Mouse (Mus musculus) lung, embryonic 14.5 days (tissue): ENCODE data around the gene Rab7b. TPM values are rescaled to one million over a fixed set of nuclear protein-coding genes. Genes with fewer than 3 reads are reported as not detected.

Experiments used
- ATAC-seq: fragments of 200-750 bp; cut with Nextera tagmentation; 2 replicates; pipeline ENCODE4 v1.8.0; 2017; ENCODE audit warnings: mild to moderate bottlenecking, moderate TSS enrichment, moderate library complexity; ENCODE audit not compliant: insufficient read depth
- DNase-seq: peaks from one replicate; pipeline ENCODE4 v3.0.0-alpha.2; 2015
- H3K27ac ChIP-seq: fragments of 300-500 bp; sonication (generic); 2 replicates; pipeline ENCODE4 v1.5.1; 2014; ENCODE audit warnings: low read depth, mild to moderate bottlenecking, moderate library complexity
- H3K27me3 ChIP-seq: fragments of 300-500 bp; sonication (generic); 2 replicates; pipeline ENCODE4 v1.6.1; 2014; ENCODE audit warnings: low read length, control low read depth; ENCODE audit not compliant: insufficient read depth
- H3K36me3 ChIP-seq: fragments of 300-500 bp; sonication (generic); 2 replicates; pipeline ENCODE4 v1.6.1; 2014; ENCODE audit warnings: control low read depth; ENCODE audit not compliant: insufficient read depth
- H3K4me1 ChIP-seq: fragments of 300-500 bp; sonication (generic); 2 replicates; pipeline ENCODE4 v1.6.1; 2014; ENCODE audit warnings: antibody characterized with exemption, control low read depth; ENCODE audit not compliant: insufficient read depth
- H3K4me2 ChIP-seq: fragments of 300-500 bp; sonication (generic); 2 replicates; pipeline ENCODE4 v1.6.1; 2014; ENCODE audit warnings: mild to moderate bottlenecking
- H3K4me3 ChIP-seq: fragments of 300-500 bp; sonication (generic); 2 replicates; pipeline ENCODE4 v1.5.1; 2014; ENCODE audit warnings: low read depth, low read length
- H3K9ac ChIP-seq: fragments of 300-500 bp; sonication (generic); 2 replicates; pipeline ENCODE4 v1.6.1; 2014
- H3K9me3 ChIP-seq: fragments of 300-500 bp; sonication (generic); 2 replicates; pipeline ENCODE4 v1.6.1; 2016; ENCODE audit warnings: low read depth, low read length, control low read depth
- CTCF ChIP-seq: IDR thresholded peaks from 2 replicates; pipeline ENCODE4 v1.5.1; 2016; ENCODE audit warnings: antibody characterized with exemption, low read depth
- WGBS: fragments of 180-500 bp; shearing (Covaris S2); extraction: QIAGEN DNeasy Blood & Tissue Kit; methylation state at CpG from one replicate; pipeline ENCODE4 v1.1.7; 2014; 5-methylcytosine and 5-hydroxymethylcytosine counted together
- polyA plus RNA-seq: library from polyadenylated mRNA; unstranded; fragments of >200 nt; fragmentation: Nextera tagmentation; extraction: Ambion mirVana; gene quantifications from 2 replicates; pipeline ENCODE4 v1.2.1, GENCODE M21; 2014

Gene Rab7b
- 1.4 and 1.6 TPM in 2 replicates for polyA plus RNA-seq

GRCm38 (mm10) chr1:131688475-131688874 is at the start of gene Rab7b:
Rab7b (plus strand) TSS chr1:131688695.
- H3K4me2 ChIP-seq: no peak within 1 kb of the TSS
- H3K27me3 ChIP-seq: no peaks in the 10 kb centered on the region
- no peaks in the 10 kb centered on the region for H3K36me3 ChIP-seq
- ATAC-seq (no peak), DNase-seq (peak; percentile 47)
- 43% methylated on average over 8 of the region's 8 CpGs for WGBS
- no peak for TF ChIP-seq CTCF
- H3K4me1 ChIP-seq: no peaks in the 10 kb centered on the region
- no peak within 1 kb of the TSS for H3K27ac ChIP-seq
- H3K9ac ChIP-seq: no peak within 1 kb of the TSS
- no peaks in the 10 kb centered on the region for H3K9me3 ChIP-seq
- no peak within 1 kb of the TSS for H3K4me3 ChIP-seq

DNA sequence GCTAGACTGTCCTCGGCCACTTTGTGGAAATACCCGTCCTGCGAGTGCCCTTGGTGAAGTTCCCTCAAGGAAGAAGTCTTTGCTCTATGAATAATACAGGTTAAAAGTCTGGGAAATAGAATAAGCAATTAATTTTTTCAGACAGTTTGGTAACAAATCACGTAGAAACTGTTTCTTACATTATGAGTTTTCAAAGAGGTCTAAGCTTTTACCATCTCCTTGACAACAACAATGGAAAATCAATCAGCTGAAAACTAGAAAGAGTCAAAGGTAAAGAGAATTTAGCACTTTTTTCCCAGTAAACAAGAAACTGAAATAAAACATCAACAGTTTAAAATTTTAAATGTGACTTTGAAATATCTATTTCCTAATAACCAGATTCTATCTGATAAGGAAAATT is 48.4 kb upstream of the Rab7b start:
- Histone ChIP-seq H3K9ac (no peak overlapping the region), H3K36me3 (no peaks in the 10 kb centered on the region), H3K27ac (no peak overlapping the region), H3K4me1 (no peaks in the 10 kb centered on the region), H3K4me3 (no peak overlapping the region), H3K4me2 (no peak overlapping the region), H3K27me3 (no peaks in the 10 kb centered on the region), H3K9me3 (no peaks in the 10 kb centered on the region)
- ATAC-seq (no peak), DNase-seq (no peak)
- no peak for TF ChIP-seq CTCF
- WGBS: 69% methylated on average over 4 of the region's 4 CpGs

GRCm38 (mm10) chr1:131641565-131641964 is 46.9 kb upstream of the Rab7b start:
- no peaks in the 10 kb centered on the region for H3K27me3 ChIP-seq
- H3K4me2 ChIP-seq: no peak overlapping the region
- ATAC-seq (no peak), DNase-seq (no peak)
- 90% methylated on average over 13 of the region's 13 CpGs for WGBS
- H3K36me3 ChIP-seq: no peaks in the 10 kb centered on the region
- no peak overlapping the region for H3K27ac ChIP-seq
- no peaks in the 10 kb centered on the region for H3K4me1 ChIP-seq
- H3K4me3 ChIP-seq: no peak overlapping the region
- no peak overlapping the region for H3K9ac ChIP-seq
- TF ChIP-seq CTCF: no peak
- H3K9me3 ChIP-seq: no peaks in the 10 kb centered on the region

DNA sequence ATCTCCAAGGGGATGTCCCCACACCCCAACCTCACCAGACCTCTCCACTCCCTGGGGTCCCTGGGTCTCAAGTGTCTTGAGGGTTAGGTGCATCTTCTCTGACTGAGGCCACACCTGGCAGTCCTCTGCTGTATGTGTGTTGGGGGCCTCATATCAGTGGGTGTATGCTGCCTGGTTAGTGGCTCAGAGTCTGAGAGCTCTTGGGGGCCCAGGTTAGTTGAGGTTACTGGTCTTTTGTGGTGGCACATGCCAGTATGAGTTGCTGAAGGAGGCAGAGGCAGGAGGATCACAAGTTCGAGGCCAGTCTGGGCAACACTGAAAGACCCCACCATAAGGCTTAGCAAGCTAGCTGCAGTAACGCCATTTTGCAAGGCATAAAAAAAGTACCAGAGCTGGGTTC is 46.2 kb upstream of the Rab7b start:
- WGBS: 91% methylated on average over 2 of the region's 2 CpGs
- H3K9ac ChIP-seq: no peak overlapping the region
- H3K4me1 ChIP-seq: no peaks in the 10 kb centered on the region
- ATAC-seq: no peak
- TF ChIP-seq CTCF: no peak
- no peak overlapping the region for H3K4me3 ChIP-seq
- no peaks in the 10 kb centered on the region for H3K9me3 ChIP-seq
- no peaks in the 10 kb centered on the region for H3K36me3 ChIP-seq
- H3K27me3 ChIP-seq: no peaks in the 10 kb centered on the region
- no peak overlapping the region for H3K27ac ChIP-seq
- DNase-seq: no peak
- H3K4me2 ChIP-seq: no peak overlapping the region

DNA sequence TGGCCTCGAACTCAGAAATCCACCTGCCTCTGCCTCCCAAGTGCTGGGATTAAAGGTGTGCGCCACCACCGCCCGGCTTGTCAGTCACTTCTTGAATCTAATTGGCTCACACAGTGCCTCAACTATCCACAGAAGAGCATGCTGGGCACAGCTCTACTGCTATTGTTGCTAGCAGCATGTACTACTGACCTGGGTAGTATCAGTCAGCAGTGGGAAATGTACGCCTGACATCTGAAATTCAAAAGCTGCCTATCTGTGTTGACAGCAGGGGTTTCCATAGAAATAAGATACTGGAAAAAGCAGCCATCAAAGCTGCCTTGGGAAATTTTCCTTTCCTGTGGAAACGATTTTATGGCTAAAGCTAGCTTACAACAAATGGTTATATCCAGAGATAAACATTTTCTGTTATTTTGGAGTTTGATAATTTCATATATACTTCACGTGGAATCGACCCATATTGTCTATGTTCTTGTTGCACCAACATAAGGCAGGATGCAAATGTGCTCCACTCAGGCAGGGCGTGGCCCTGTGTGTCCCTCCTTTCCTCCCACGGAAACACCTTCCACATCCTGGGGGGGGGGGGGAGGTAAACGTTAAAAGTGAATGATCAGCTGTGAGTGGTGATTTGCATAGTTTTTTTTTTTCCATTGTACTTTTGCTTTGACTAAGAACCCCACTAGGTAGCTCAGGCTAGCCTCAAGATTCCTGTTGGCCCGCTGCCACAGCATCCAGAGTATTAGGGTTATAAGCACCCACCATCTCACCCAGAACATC is 35.6 kb upstream of the Rab7b start:
- Histone ChIP-seq H3K9me3 (no peaks in the 10 kb centered on the region), H3K4me1 (no peaks in the 10 kb centered on the region), H3K9ac (no peak overlapping the region), H3K36me3 (no peaks in the 10 kb centered on the region), H3K27me3 (no peaks in the 10 kb centered on the region), H3K4me2 (no peak overlapping the region), H3K4me3 (no peak overlapping the region), H3K27ac (no peak overlapping the region)
- no peak for TF ChIP-seq CTCF
- 69% methylated on average over 12 of the region's 12 CpGs for WGBS
- ATAC-seq: no peak
- DNase-seq: no peak

- Histone ChIP-seq H3K4me2 (no peak overlapping the region), H3K9me3 (no peaks in the 10 kb centered on the region), H3K36me3 (no peaks in the 10 kb centered on the region), H3K27me3 (no peaks in the 10 kb centered on the region), H3K27ac (no peak overlapping the region), H3K4me3 (no peak overlapping the region), H3K4me1 (no peaks in the 10 kb centered on the region), H3K9ac (no peak overlapping the region)
- TF ChIP-seq CTCF: no peak
- no peak for ATAC-seq
- 61% methylated on average over 6 of the region's 6 CpGs for WGBS
- no peak for DNase-seq
Observed at GRCm38 (mm10) chr1:131655601-131656000, 32.9 kb upstream of the Rab7b start.

DNA sequence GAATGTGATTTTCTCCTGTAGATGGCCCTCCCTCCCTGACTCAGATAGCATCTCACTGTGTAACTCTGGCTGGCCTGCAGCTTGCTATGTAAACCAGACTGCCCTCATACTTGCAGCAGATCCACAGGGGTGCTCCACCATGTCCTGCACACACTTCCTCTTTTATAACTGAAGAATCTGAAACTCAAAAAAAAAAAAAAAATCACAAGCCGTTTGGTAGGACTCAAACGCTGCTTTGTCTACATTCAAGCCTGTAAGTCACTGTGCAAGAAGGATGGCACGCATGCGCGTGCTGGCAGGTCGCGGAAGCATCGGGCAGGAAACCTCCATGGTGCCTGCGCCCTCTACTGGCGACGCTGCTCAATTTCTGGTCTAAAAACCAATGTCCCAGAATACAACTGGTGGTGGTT is 30.5 kb upstream of the Rab7b start:
- WGBS: under 1% methylated on average over 11 of the region's 11 CpGs
- Histone ChIP-seq H3K9ac (0 out of 2 replicates have a peak overlapping the region, but pooled peaks have one; percentile 5), H3K4me3 (no peak overlapping the region), H3K27ac (no peak overlapping the region), H3K9me3 (no peaks in the 10 kb centered on the region), H3K4me2 (peak overlapping the region; percentile 43), H3K4me1 (no peaks in the 10 kb centered on the region), H3K27me3 (no peaks in the 10 kb centered on the region), H3K36me3 (no peaks in the 10 kb centered on the region)
- ATAC-seq (peak; percentile 91), DNase-seq (peak; percentile 98)
- peak; percentile 92 for TF ChIP-seq CTCF
